Mouse (Mus musculus) lung, postnatal 25 days (tissue): ENCODE measurements at regions not wholly inside any gene's neighbourhood (a gene's known extent, or its start where the extent isn't known, plus 50 kb on each side); places are given as distances from the start of the nearest gene placed in this dataset.
A peak's percentile ranks its signal among the peaks of the same experiment; 100 is the strongest.
"Not testable (repeated sequence)": the region's sequence is repeated elsewhere in the genome, so short reads cannot be mapped to it uniquely, and the experiment has no call there.

Experiments
- DNase-seq: peaks from one replicate; pipeline ENCODE4 v3.0.0; 2022; ENCODE audit warnings: low spot score

GRCm38 (mm10) chr17:69563165-69563564 is 124.0 kb downstream of the Akain1 start:
- DNase-seq: peak; percentile 5

- DNase-seq: not testable (repeated sequence)
Measured at GRCm38 (mm10) chr17:69571070-69571669, 132.0 kb downstream of the Akain1 start.

GRCm38 (mm10) chr17:69590553-69590952 is 151.4 kb downstream of the Akain1 start:
- DNase-seq: no peak

- DNase-seq: no peak
Measured at GRCm38 (mm10) chr17:69597773-69598295, 158.7 kb downstream of the Akain1 start.

- DNase-seq: no peak
Measured at GRCm38 (mm10) chr17:69598461-69598860, 159.3 kb downstream of the Akain1 start.

- DNase-seq: no peak
Measured at GRCm38 (mm10) chr17:69603596-69603995, 164.5 kb downstream of the Akain1 start.

- DNase-seq: no peak
Measured at GRCm38 (mm10) chr17:69604698-69605097, 165.6 kb downstream of the Akain1 start.

GRCm38 (mm10) chr17:69605458-69605857 is 166.3 kb downstream of the Akain1 start:
- DNase-seq: no peak

- no peak for DNase-seq
Measured at GRCm38 (mm10) chr17:69631411-69631810, 192.3 kb downstream of the Akain1 start.

GRCm38 (mm10) chr17:69650496-69650895 is 211.4 kb downstream of the Akain1 start:
- not testable (repeated sequence) for DNase-seq

- no peak for DNase-seq
Measured at GRCm38 (mm10) chr17:69654586-69654985, 215.5 kb downstream of the Akain1 start.

GRCm38 (mm10) chr17:69672530-69672929 is 233.4 kb downstream of the Akain1 start:
- DNase-seq: no peak

- DNase-seq: no peak
Measured at GRCm38 (mm10) chr17:69683091-69683490, 244.0 kb downstream of the Akain1 start.

- DNase-seq: no peak
Measured at GRCm38 (mm10) chr17:69685625-69686257, 246.6 kb downstream of the Akain1 start.

- no peak for DNase-seq
Measured at GRCm38 (mm10) chr17:69686383-69686782, 247.3 kb downstream of the Akain1 start.

- no peak for DNase-seq
Measured at GRCm38 (mm10) chr17:69695341-69695740, 256.2 kb downstream of the Akain1 start.

- no peak for DNase-seq
Measured at GRCm38 (mm10) chr17:69727325-69727724, 241.5 kb upstream of the Dlgap1 start.

- DNase-seq: no peak
Measured at GRCm38 (mm10) chr17:69732981-69733380, 235.9 kb upstream of the Dlgap1 start.

GRCm38 (mm10) chr17:69736379-69737096 is 232.3 kb upstream of the Dlgap1 start:
- no peak for DNase-seq

- no peak for DNase-seq
Measured at GRCm38 (mm10) chr17:69769002-69769421, 199.9 kb upstream of the Dlgap1 start.

- DNase-seq: no peak
Measured at GRCm38 (mm10) chr17:69770046-69770445, 198.8 kb upstream of the Dlgap1 start.

- DNase-seq: no peak
Measured at GRCm38 (mm10) chr17:69781201-69781600, 187.7 kb upstream of the Dlgap1 start.

- DNase-seq: no peak
Measured at GRCm38 (mm10) chr17:69786985-69787384, 181.9 kb upstream of the Dlgap1 start.
